Mouse (Mus musculus): ENCODE results near the gene Tmem236.
"Not testable (repeated sequence)": the region's sequence is repeated elsewhere in the genome, so short reads cannot be mapped to it uniquely, and the experiment has no call there.

Gene Tmem236

GRCm38 (mm10) chr2:14192046-14192445 is 17.7 kb downstream of the Tmem236 start:
- peak; percentile 28 for DNase-seq (ENCODE audit: low read depth)

- DNase-seq (ENCODE audit: low read depth): not testable (repeated sequence)
These were observed 24.1 kb downstream of the Tmem236 start for GRCm38 (mm10) chr2:14198325-14198903.

- DNase-seq (ENCODE audit: low read depth): no peak
These were observed 25.3 kb downstream of the Tmem236 start for GRCm38 (mm10) chr2:14199621-14200020.

GRCm38 (mm10) chr2:14200879-14201445 is 26.6 kb downstream of the Tmem236 start:
- not testable (repeated sequence) for DNase-seq (ENCODE audit: low read depth)

- DNase-seq (ENCODE audit: low read depth): no peak
These were observed 30.0 kb downstream of the Tmem236 start for GRCm38 (mm10) chr2:14204308-14204707.

GRCm38 (mm10) chr2:14206798-14207197 is 32.5 kb downstream of the Tmem236 start:
- no peak for DNase-seq (ENCODE audit: low read depth)

GRCm38 (mm10) chr2:14210731-14211130 is 36.4 kb downstream of the Tmem236 start:
- DNase-seq (ENCODE audit: low read depth): no peak

GRCm38 (mm10) chr2:14211606-14212005 is 37.3 kb downstream of the Tmem236 start:
- no peak for DNase-seq (ENCODE audit: low read depth)

- DNase-seq (ENCODE audit: low read depth): no peak
These were observed 40.4 kb downstream of the Tmem236 start for GRCm38 (mm10) chr2:14214764-14215163.

- no peak for DNase-seq (ENCODE audit: low read depth)
These were observed 42.3 kb downstream of the Tmem236 start for GRCm38 (mm10) chr2:14216653-14217052.

GRCm38 (mm10) chr2:14218126-14218525 is 43.8 kb downstream of the Tmem236 start:
- DNase-seq (ENCODE audit: low read depth): no peak

GRCm38 (mm10) chr2:14224387-14224786 is 50.1 kb downstream of the Tmem236 start:
- no peak for DNase-seq (ENCODE audit: low read depth)

GRCm38 (mm10) chr2:14228495-14228894 is 54.2 kb downstream of the Tmem236 start:
- no peak for DNase-seq (ENCODE audit: low read depth)

GRCm38 (mm10) chr2:14229149-14229548 is 54.8 kb downstream of the Tmem236 start, which contains the start of gene Mrc1:
Gene Mrc1 (plus strand): TSS chr2:14229392.
- DNase-seq (ENCODE audit: low read depth): no peak

GRCm38 (mm10) chr2:14229979-14230378 is 55.7 kb downstream of the Tmem236 start:
- DNase-seq (ENCODE audit: low read depth): no peak

- DNase-seq (ENCODE audit: low read depth): no peak
These were observed 58.6 kb downstream of the Tmem236 start for GRCm38 (mm10) chr2:14232897-14233296.

- DNase-seq (ENCODE audit: low read depth): no peak
These were observed 59.7 kb downstream of the Tmem236 start for GRCm38 (mm10) chr2:14233983-14234382.

GRCm38 (mm10) chr2:14235319-14235718 is 61.0 kb downstream of the Tmem236 start:
- DNase-seq (ENCODE audit: low read depth): no peak

GRCm38 (mm10) chr2:14236920-14237319 is 62.6 kb downstream of the Tmem236 start:
- DNase-seq (ENCODE audit: low read depth): no peak

- no peak for DNase-seq (ENCODE audit: low read depth)
These were observed 63.4 kb downstream of the Tmem236 start for GRCm38 (mm10) chr2:14237723-14238122.

GRCm38 (mm10) chr2:14239151-14239550 is 64.8 kb downstream of the Tmem236 start:
- DNase-seq (ENCODE audit: low read depth): no peak

GRCm38 (mm10) chr2:14244157-14244556 is 69.8 kb downstream of the Tmem236 start:
- DNase-seq (ENCODE audit: low read depth): no peak

GRCm38 (mm10) chr2:14244668-14245067 is 70.3 kb downstream of the Tmem236 start:
- no peak for DNase-seq (ENCODE audit: low read depth)
